Mouse (Mus musculus) stomach, postnatal 0 days (tissue): ENCODE measurements at regions not wholly inside any gene's neighbourhood (a gene's known extent, or its start where the extent isn't known, plus 50 kb on each side); places are given as distances from the start of the nearest gene placed in this dataset.

ENCODE experiments used
- CTCF ChIP-seq: IDR thresholded peaks from 2 replicates; pipeline ENCODE4 v1.5.1; 2016; ENCODE audit warnings: antibody characterized with exemption, low read depth, mild to moderate bottlenecking, moderate library complexity
- EP300 ChIP-seq: optimal IDR thresholded peaks from 2 replicates; pipeline ENCODE3; 2016; ENCODE audit warnings: antibody characterized with exemption

GRCm38 (mm10) chr15:51346301-51346700, 2538.4 kb upstream of the Gm7489 start:
- TF ChIP-seq CTCF (no peak), EP300 (no peak)
